Mouse (Mus musculus) hematopoietic stem cell, adult 5-6 weeks (primary cell): ENCODE measurements at regions not wholly inside any gene's neighbourhood (a gene's known extent, or its start where the extent isn't known, plus 50 kb on each side); places are given as distances from the start of the nearest gene placed in this dataset.
"Not testable (repeated sequence)": the region's sequence is repeated elsewhere in the genome, so short reads cannot be mapped to it uniquely, and the experiment has no call there.

ENCODE experiments used
- ATAC-seq, 2 experiments: fragments of 125-278 bp in 1 of 2; replicated peaks in 1 of 2; 2 replicates each; pipeline ENCODE4 v1.8.0; 2016 to 2017; ENCODE audit warnings: inconsistent platforms in 2 of 2, mild to moderate bottlenecking in 2 of 2, moderate number of reproducible peaks in 2 of 2, low read depth in 1 of 2, moderate TSS enrichment in 1 of 2; ENCODE audit not compliant: low FRiP score in 2 of 2, poor library complexity in 2 of 2, severe bottlenecking in 2 of 2, insufficient read depth in 1 of 2, low TSS enrichment in 1 of 2

- no peak for ATAC-seq
These were observed 128.8 kb upstream of the Eif4g2 start for GRCm38 (mm10) chr7:111211641-111212040.

DNA sequence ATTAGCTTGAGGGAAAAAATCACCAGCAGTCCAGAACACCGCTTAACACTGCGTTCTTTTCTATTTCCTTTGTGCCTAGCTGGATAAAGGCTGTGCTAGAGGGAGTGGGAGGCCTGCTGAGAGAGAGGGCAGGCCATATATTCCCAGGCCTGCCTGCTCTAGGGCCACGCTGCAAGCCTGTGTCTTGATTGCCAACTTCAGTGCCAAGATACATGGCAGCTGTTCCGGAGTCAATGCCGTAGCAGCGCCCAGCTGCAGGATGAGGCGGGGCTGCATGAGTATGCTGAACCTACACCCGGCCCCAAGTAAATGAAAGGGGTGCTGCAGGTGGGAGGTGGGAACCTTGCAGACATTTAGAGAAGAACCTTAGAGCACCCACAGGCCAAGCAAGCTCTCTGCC is 127.5 kb upstream of the Eif4g2 start:
- no peak for ATAC-seq

DNA sequence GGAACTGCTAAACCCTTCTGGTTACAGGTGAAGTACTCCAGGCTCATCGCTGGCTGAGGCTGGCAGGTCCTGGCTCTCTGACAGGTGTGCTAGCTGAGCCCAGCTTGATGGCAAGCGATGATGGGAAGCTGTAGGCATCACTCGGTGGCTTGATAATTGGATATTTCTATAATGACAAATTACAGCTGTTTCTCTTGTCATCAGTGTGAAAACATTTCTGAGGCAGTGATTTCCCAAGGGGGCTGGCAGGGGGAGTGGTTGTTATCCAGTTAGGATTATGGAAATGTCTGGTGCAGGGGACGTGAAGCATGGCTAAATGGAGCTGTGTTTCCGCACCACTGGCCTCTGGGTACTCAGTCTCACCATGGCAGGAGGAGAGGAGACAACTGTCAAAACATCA is 123.0 kb upstream of the Eif4g2 start:
- no peak for ATAC-seq

GRCm38 (mm10) chr7:111198608-111199355 is 116.0 kb upstream of the Eif4g2 start:
- no peak for ATAC-seq

GRCm38 (mm10) chr7:111191674-111192073 is 108.8 kb upstream of the Eif4g2 start:
- ATAC-seq = no peak

- no peak for ATAC-seq
These were observed 108.4 kb upstream of the Eif4g2 start for GRCm38 (mm10) chr7:111191216-111191615.

DNA sequence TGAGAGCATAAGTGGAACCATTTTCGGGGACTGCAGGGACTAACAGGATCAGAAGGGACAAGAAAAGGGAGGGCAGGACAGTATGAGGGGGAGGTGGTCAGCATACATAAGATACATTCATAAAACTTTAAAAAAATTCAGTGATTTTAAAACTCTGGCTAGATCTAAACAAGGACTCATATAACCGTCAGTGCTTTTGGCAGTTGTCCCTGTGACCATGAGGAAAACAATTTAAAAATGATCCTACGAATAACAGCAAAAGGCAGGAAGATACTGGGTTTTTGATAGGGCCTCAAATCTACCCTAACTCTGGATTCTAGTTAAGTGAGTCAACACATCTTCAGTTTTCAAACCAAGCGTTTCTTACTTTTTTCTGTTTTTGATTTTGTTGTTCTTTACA is 106.9 kb upstream of the Eif4g2 start:
- ATAC-seq = no peak

DNA sequence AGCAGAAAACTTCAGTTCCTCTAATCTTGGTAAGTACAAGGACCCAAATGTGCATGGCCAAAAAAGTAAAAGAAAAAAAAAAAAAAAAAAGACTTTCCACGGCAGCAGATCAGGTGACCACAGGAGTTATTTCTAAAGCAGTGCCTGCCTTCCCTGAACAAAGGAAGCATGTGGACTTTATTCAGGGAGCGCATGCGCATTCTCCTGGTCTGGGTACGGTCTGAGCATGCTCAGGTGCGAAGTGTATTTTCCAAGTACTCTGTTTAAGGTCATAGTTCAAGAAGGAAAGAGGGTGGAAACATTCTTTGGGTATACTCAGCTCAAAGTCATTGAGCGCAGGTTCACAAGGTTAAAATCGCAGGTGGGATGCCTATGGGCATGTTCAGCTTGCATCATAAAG is 103.1 kb upstream of the Eif4g2 start:
- no peak for ATAC-seq

DNA sequence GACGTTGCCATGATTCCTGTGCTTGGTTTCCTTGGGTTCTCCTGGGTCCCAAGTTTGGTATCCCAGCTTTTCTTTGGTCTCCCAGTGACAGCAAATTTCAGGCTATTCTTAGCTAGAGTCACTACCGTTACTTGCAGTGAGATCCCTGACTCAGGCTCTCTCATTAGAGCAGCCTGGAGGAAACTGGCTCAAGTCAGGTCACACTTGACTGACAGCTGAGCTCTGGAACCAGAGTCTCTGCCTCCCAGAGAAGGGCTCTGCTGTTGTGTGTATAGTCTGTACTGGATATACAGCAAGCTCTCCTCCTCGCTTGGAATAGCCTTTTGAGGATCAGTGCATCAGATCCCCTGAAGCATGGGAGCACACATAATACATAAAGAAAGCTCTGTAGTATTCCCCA is 100.7 kb upstream of the Eif4g2 start:
- no peak for ATAC-seq

GRCm38 (mm10) chr7:111182319-111182718 is 99.5 kb upstream of the Eif4g2 start:
- peak; percentile 71 to 86 for ATAC-seq

- peak in 1 of 2 experiments; percentile 56; a peak in 2 of 4 replicates for ATAC-seq
These were observed 96.8 kb upstream of the Eif4g2 start for GRCm38 (mm10) chr7:111179401-111180271.

DNA sequence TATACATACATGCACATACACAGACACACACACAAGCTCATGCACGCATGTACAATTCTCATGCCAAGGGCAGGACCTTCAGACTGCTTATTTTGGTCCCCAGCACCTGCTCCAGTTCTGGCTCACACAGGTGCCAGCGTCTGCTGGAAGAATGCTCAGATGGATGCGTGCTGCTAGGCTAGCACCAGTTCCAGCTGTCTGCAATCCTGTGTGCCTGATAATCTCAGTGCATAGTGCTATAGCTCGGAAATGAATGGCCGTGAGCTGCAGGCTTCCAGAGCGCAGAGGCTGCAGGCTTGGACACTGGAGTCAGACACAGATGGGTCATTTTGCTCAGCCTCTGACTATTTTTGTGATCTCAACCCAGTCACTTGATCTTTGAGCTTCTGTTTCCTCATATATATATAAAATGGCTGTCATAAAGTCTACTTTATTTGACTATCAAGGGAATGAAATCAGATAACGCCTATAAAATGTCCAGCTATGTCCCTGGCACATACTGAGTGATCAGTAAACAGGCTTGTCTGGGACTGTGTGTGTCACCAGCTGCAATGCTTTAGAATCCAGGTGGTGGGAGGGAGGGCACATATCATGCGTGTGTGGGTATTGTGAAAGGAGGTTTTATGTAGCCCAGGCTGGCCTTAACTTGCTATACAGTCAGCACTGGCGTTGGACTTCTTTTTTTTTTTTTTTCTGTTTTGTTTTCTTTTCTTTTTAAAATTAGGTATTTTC is 91.7 kb upstream of the Eif4g2 start:
- ATAC-seq = no peak

DNA sequence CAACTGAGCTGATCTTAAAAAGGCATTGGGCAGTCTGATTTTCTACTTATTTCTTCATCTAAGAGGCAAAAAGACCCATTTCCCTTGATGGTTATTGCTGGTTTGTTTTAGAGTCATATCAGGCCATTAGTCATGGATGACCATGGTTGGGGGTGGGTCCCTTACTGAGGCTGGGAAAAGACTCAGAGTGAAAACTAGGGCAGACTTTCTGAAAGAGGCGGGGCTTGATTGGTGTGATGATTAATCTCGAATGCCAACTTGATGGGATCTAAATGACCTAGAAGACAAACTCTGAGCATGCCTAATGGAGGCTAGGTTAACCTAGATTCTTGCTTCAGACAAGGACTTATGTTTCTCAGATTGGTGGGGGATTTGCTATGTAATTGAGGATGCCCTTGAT is 89.2 kb upstream of the Eif4g2 start:
- no peak for ATAC-seq

- ATAC-seq = not testable (repeated sequence)
These were observed 85.9 kb upstream of the Eif4g2 start for GRCm38 (mm10) chr7:111168546-111169233.

DNA sequence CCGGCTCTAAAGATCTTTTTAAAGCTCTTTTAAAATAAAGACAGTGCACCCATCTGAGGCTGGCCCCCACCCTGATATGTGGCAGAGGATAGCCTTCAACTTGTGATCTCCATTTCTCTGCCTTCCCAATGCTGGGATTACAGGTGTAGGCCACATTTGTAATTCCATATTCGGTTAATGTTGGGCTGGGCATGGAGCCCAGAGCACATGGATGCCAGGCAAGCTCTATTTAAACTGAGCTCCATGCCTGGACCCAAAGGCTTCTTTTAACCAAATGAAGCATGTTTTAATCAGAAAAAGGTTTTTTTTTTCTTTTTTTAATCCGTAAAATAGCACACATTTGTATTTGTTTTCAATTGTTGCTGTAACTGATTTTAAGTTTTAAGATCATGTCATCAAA is 82.2 kb upstream of the Eif4g2 start:
- ATAC-seq = no peak

- ATAC-seq = no peak
These were observed 81.4 kb upstream of the Eif4g2 start for GRCm38 (mm10) chr7:111164276-111164675.

GRCm38 (mm10) chr7:111163861-111164260 is 81.0 kb upstream of the Eif4g2 start:
- no peak for ATAC-seq
